Mouse (Mus musculus): Measurements from ENCODE around the gene Pak2.
A peak's percentile ranks its signal among the peaks of the same experiment; 100 is the strongest.
"Not testable (repeated sequence)": the region's sequence is repeated elsewhere in the genome, so short reads cannot be mapped to it uniquely, and the experiment has no call there.

Pak2 gene

GRCm38 (mm10) chr16:32091466-32091865 lies 12.3 kb upstream of the Pak2 start:
- DNase-seq (ENCODE audit: low read depth, low spot score) = no peak

- DNase-seq (ENCODE audit: low read depth, low spot score) = no peak
These were observed 8.7 kb upstream of the Pak2 start for GRCm38 (mm10) chr16:32087629-32088443.

GRCm38 (mm10) chr16:32078408-32078990 lies 643 bp downstream of the Pak2 start:
- DNase-seq (ENCODE audit: low read depth, low spot score) = no peak

- no peak for DNase-seq (ENCODE audit: low read depth, low spot score)
These were observed 1.3 kb downstream of the Pak2 start for GRCm38 (mm10) chr16:32077648-32078407.

- DNase-seq (ENCODE audit: low read depth, low spot score) = no peak
These were observed 2.7 kb downstream of the Pak2 start for GRCm38 (mm10) chr16:32076406-32076805.

- no peak for DNase-seq (ENCODE audit: low read depth, low spot score)
These were observed 3.4 kb downstream of the Pak2 start for GRCm38 (mm10) chr16:32075762-32076161.

- DNase-seq (ENCODE audit: low read depth, low spot score) = not testable (repeated sequence)
These were observed 9.1 kb downstream of the Pak2 start for GRCm38 (mm10) chr16:32070070-32070469.

- no peak for DNase-seq (ENCODE audit: low read depth, low spot score)
These were observed 10.5 kb downstream of the Pak2 start for GRCm38 (mm10) chr16:32068389-32069300.

GRCm38 (mm10) chr16:32066899-32067298 lies 12.2 kb downstream of the Pak2 start:
- DNase-seq (ENCODE audit: low read depth, low spot score) = no peak

GRCm38 (mm10) chr16:32063900-32064299 lies 15.2 kb downstream of the Pak2 start:
- no peak for DNase-seq (ENCODE audit: low read depth, low spot score)

GRCm38 (mm10) chr16:32062226-32062625 lies 16.9 kb downstream of the Pak2 start:
- no peak for DNase-seq (ENCODE audit: low read depth, low spot score)

GRCm38 (mm10) chr16:32059840-32060523 lies 19.2 kb downstream of the Pak2 start:
- no peak for DNase-seq (ENCODE audit: low read depth, low spot score)

GRCm38 (mm10) chr16:32058817-32059216 lies 20.3 kb downstream of the Pak2 start:
- DNase-seq (ENCODE audit: low read depth, low spot score) = no peak

GRCm38 (mm10) chr16:32042367-32042766 lies 36.8 kb downstream of the Pak2 start:
- no peak for DNase-seq (ENCODE audit: low read depth, low spot score)

GRCm38 (mm10) chr16:32019678-32020077 lies 59.5 kb downstream of the Pak2 start:
- no peak for DNase-seq (ENCODE audit: low read depth, low spot score)

- DNase-seq (ENCODE audit: low read depth, low spot score) = no peak
These were observed 68.8 kb downstream of the Pak2 start for GRCm38 (mm10) chr16:32010330-32010729.

- peak; percentile 48 for DNase-seq (ENCODE audit: low read depth, low spot score)
These were observed 69.2 kb downstream of the Pak2 start for GRCm38 (mm10) chr16:32009913-32010312.

GRCm38 (mm10) chr16:32008529-32009293 lies 70.4 kb downstream of the Pak2 start:
- DNase-seq (ENCODE audit: low read depth, low spot score) = no peak

GRCm38 (mm10) chr16:32004731-32005130 lies 74.4 kb downstream of the Pak2 start:
- no peak for DNase-seq (ENCODE audit: low read depth, low spot score)
